Mouse (Mus musculus) spleen, postnatal 4 days (tissue): ENCODE data around the gene Tmem151b.

Source experiments
- DNase-seq, 2 experiments: peaks; one replicate each; pipeline ENCODE4 v3.0.0; 2022; ENCODE audit warnings: low spot score in 2 of 2

Gene Tmem151b

GRCm38 (mm10) chr17:45584096-45584896 is 34.8 kb upstream of the Tmem151b start:
- DNase-seq: peak; percentile 51 to 70

DNA sequence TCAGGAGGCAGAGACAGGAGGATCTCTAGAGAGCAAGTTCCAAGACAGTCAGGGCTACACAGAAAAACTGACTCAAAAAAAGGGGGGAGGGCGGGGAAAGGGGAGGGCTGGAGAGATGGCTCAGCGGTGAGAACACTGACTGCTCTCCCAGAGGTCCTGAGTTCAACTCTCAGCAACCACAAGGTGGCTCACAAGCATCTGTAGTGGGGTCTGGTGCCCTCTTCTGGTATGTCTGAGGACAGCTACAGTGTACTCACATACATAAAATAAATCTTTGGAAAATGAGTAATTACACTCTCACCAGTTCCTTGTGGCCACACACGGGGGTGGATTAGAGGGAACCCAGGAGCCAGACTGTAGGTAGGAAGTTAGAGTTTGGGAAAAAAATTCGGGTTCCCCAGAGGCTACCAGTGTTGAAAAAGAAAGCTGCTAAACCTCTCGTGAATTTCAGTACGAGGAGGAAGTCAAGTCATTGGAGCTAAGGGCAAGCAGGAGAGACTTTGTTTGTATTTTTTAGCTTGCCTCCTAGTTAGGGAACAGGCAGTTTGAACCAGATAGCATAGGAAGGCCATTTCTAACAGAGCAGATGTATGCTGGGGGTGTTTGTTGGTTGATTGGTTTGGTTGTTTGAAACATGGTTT is 33.4 kb upstream of the Tmem151b start:
- no peak for DNase-seq

DNA sequence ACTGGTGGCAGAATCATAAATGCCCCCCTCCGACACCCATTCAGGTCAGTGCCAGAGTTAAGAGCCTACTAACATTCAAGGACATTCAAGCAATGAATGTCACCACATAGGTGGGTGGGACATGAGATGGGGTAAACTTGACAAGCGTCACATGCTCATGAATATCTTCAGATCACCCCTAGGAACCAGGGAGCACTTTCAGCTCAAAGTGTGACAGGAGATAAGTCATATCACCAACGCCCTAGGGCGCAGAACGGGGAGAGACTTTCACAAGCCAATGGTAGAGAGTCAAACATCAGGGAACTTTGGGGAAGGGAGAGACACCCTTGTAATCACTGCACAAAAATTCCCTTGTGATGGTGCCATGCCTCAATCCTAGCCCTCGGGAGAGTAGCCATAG is 32.7 kb upstream of the Tmem151b start:
- DNase-seq: no peak

DNA sequence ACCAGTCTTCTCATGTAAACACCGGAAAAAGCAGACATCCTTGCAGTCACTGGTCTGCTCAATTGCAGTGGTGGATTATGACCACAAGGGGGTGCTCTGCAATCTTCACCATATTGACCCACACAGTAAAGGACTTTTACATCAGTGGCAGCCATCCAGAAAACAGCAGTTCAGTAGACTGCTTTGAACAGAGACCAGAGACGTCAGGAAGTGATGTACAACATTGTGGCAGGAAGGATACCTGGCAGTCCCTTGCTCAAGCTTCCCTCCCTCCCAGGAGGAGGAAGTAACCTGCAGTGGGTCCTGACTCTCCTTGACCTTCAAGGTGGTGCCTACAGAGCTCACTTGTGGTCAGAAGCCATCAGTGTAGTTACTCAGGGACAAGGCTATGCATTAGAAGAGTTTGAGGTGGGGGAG is 32.1 kb upstream of the Tmem151b start:
- peak; percentile 82 to 88 for DNase-seq

- DNase-seq: no peak
These were observed 31.5 kb upstream of the Tmem151b start for GRCm38 (mm10) chr17:45580958-45581477.

GRCm38 (mm10) chr17:45579554-45579953 is 30.1 kb upstream of the Tmem151b start:
- no peak for DNase-seq

- no peak for DNase-seq
These were observed 29.4 kb upstream of the Tmem151b start for GRCm38 (mm10) chr17:45578843-45579242.

- no peak for DNase-seq
These were observed 28.8 kb upstream of the Tmem151b start for GRCm38 (mm10) chr17:45578242-45578641.

DNA sequence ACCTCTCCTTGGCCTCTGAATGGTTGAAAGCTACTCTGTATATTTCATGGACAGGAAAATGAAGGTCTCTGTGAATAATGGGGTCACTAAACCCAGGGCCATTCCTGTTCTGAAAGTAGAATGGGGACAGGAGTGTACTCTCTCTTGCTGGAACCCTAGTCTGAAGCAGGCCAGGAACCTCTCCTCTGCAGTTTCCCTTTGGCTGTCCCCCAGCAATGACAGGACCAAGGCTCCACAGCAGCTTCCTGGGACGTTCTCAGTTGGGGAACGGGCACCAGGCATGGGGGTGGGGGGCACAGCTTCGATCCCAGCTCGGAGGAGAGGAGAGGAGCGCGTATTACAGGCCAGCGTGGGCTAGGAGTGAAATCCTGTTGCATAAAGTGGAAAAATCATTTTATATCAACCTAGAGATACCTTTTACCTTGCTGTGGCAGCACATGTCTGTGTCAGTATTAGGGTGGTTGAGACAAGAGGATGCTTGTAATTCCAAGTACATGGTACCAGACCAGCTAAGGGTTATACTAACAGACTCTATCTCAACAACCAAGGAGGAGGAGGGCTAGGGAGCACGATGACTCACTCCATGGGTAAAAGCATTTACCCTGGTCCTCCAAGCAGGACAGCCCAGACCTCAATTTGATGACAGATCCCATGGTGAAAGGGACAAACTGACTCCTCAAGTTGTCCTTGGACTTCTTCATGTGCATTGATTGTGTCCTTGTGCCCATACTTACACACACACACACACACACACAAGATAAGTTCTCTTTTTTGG is 25.8 kb upstream of the Tmem151b start:
- DNase-seq: no peak

- DNase-seq: peak; percentile 61 to 85
These were observed 24.8 kb upstream of the Tmem151b start for GRCm38 (mm10) chr17:45574129-45574761.

DNA sequence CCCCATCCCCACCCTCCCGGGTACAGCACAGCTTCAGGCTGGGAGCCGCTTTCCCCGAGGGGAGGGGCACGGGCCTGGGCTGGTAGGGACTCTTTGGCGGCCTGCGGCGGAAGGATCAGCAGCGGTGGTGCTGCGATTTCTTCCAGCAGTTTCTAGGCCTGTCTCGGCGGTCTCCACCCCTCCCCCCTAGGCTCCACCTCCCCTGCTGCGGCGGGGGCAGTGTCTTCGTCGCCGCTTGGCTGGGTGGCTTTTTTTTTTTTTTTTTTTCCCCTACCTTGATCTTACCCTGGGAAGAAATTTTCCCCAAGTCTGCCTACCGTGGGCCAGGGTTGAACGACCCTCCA is 24.3 kb upstream of the Tmem151b start:
- peak; percentile 92 to 94 for DNase-seq

- DNase-seq: peak; percentile 97 to 98
These were observed 23.8 kb upstream of the Tmem151b start, which contains the start of gene Hsp90ab1 for GRCm38 (mm10) chr17:45573087-45573779. Gene Hsp90ab1, minus strand, starts transcription at chr17:45573271.

DNA sequence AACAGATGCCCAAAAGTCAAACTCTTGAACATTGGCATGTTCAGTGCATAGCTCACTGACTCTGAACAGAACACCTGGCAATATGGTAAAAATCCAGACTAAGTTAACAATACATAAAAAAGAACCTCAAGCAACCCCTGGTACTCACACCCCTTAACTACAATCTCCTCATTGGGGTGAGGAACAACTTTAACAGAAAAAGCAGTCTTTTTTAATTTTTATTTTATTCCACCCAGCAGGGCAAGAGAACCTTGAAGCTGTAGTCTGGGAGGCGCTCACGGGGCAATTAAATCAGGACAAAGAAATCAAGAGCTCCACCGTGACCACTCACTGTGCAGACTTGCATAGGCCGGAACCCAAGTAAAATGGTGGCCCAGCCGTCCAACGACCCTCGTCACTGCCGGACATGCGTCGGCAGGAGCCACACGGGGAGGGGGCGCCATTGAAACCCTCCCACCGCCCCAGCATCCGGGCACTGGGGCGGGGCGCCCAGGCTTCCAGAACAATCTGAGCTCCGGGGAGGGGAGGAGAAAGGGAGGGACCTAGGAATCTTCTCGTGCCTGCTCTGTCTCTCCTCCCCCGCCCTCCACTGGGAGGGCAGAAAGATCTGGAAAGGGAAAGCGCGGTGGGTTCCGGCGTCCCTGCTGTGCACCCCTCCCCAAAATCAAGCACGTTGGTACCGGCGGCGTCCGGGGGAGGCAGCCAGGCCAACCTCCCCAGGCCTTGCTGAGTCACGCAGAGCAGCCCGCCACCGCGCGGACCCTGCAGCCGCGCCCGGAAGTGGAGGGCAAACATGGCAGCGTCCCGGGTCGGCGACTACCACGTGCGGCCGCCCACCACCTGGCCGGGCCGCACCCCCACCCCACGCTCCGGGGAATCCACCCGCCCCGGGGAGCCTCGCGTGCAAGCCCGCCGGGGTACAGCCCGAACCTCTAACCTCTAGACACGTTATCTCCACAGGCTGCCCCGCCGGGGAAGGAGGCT is 22.9 kb upstream of the Tmem151b start:
- peak; percentile 59 to 87 for DNase-seq

- DNase-seq: no peak
These were observed 20.5 kb upstream of the Tmem151b start for GRCm38 (mm10) chr17:45569999-45570398.

- DNase-seq: no peak
These were observed 19.5 kb upstream of the Tmem151b start for GRCm38 (mm10) chr17:45568990-45569389.

- DNase-seq: no peak
These were observed 17.7 kb upstream of the Tmem151b start for GRCm38 (mm10) chr17:45567162-45567601.

- no peak for DNase-seq
These were observed 17.1 kb upstream of the Tmem151b start for GRCm38 (mm10) chr17:45566360-45567161.

DNA sequence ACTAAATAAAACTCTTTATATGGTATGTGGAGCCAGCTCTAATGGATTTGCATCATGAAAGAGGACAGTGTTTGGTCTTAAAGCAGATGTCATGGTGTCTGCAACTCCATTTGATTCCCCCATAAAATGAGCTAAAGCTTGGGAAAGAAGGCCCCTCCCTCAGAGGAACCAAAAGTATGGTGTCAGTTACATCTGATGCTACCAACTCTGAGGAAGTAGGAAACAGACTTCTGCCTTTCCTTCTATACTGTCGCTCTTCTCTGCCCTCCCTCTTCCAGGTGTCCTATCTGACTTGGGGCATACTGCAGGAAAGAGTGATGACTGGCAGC is 16.5 kb upstream of the Tmem151b start:
- DNase-seq: no peak

- no peak for DNase-seq
These were observed 15.6 kb upstream of the Tmem151b start for GRCm38 (mm10) chr17:45565103-45565502.
